Mouse (Mus musculus) left cerebral cortex, adult 11 months (tissue): ENCODE data around the gene Cd320.
"Not testable (repeated sequence)": the region's sequence is repeated elsewhere in the genome, so short reads cannot be mapped to it uniquely, and the experiment has no call there.

Experiments used
- DNase-seq: peaks from one replicate; pipeline ENCODE4 v3.0.0; 2022; ENCODE audit warnings: low spot score

The Cd320 gene

GRCm38 (mm10) chr17:33842966-33843795 lies at the start of gene Cd320:
TSS of gene Cd320 (plus strand) at chr17:33843091.
- DNase-seq, result peak; percentile 88

- no peak for DNase-seq
Observed at GRCm38 (mm10) chr17:33798306-33798705, 44.6 kb upstream of the Cd320 start.

DNA sequence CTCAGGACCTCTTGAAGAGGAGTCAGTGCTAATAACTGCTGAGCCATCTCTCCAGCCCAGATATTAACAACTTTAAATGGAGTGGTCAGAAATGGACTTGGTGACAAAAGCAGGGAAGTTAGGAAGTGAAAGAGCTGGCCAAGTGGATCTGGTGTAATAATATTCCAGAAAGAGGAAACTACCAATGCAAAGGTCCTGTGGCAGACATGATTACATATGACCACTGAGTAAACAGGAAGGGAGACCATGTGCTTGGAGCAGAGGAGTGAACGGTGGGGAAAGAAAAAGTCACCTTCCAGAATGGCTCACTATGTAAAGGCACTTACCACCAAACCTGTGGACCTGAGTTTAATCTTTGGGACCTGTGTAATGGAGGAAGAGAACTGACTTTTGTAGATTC lies 43.6 kb upstream of the Cd320 start:
- DNase-seq, result no peak

DNA sequence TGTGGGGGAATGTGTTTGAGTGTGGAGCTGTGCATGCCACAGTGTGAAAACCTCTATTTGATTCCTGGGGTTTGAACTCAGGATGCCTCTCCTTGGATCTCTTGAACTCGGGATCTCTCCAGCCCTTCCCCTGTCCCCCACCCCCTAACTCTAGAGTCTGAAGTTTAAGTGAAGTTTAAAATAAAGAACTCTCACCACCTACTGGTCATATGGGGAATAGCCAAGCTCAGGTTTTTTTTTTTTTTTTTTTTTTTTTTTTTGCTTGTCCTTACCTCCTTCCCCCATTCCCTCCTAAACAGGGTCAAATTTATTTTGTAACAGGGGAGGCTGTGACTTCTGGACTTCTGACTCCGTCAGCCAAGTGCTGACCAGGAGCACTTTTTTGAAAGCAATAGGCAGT lies 40.7 kb upstream of the Cd320 start:
- no peak for DNase-seq

DNA sequence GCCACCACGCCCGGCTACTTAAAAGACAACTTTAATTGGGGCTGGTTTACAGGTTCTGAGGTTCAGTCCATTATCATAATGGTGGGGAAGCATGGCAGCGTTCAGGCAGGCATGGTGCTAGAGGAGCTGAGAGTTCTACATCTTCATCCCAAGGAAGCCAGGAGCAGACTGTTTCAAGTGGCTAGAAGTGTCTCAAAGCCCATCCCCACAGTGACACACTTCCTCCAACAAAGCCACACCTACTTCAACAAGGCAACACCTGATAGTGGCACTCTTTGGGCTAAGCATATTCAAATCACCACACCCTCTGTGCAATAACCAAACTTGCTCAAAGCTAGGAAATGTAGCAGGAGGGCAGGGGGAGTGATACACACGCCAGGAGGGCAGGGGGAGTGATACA lies 38.7 kb upstream of the Cd320 start:
- DNase-seq, result no peak

DNA sequence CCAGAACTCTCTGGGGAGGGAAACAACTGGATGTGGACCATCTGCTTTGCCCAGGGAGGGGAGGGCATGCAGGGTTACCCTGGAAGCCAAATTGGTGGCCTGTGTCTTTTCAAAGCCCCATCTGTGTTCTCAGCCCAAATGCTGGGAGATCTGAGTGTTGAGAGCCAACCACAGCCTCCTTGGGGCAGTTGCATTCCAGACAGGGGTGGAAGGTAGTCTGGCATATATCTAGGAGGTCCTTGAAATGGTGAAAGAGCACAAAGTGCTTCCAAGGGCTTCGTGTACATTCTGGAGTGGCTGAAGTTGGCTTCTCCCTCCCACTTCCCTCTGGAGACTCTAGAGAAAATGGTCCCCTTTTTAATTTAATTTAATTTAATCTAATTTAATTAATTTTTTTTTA lies 38.1 kb upstream of the Cd320 start:
- DNase-seq, result no peak

- no peak for DNase-seq
Observed at GRCm38 (mm10) chr17:33807181-33807888, 35.6 kb upstream of the Cd320 start.

DNA sequence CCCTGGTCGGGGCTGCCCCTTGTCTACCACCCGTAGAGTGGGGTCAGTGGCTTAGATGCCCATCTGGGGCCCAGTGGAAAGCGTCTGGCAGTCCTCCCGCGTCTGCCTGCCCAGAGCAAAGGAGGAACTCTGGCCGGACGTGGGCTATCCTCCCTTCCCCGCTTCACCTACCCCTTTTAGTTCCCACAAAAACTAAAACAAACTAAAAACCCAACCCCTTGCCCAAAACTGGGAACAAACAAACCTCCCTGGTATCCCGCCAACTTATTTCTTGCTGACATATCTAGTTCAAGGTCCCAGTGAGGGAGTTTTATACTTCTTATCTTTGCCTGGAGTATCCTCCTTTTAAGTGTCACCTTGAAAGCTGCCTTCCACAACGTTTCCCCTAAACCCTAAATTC lies 34.7 kb upstream of the Cd320 start:
- DNase-seq, result no peak

GRCm38 (mm10) chr17:33810334-33811141 lies 32.4 kb upstream of the Cd320 start, which contains the start of gene Kank3:
TSS of gene Kank3 (plus strand) at chr17:33810519.
- peak; percentile 84 for DNase-seq

DNA sequence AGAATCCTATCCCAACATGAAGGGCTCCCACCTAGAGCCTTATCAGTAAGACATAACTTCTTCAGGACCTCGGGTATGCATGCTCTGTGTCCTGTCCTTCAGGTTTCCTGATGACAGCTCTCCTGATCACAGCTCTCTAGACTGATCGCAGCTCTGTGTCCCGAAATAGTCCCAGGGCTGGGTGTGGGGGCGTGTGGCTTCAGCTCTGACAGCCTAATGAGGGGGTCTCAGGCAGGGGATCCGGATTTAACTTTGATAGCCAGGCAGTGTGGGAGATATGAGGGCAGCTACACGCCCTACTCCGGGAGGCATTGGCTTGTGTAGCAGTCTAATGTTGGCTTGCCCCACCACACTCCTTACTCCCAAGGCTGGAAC lies 31.8 kb upstream of the Cd320 start:
- no peak for DNase-seq

DNA sequence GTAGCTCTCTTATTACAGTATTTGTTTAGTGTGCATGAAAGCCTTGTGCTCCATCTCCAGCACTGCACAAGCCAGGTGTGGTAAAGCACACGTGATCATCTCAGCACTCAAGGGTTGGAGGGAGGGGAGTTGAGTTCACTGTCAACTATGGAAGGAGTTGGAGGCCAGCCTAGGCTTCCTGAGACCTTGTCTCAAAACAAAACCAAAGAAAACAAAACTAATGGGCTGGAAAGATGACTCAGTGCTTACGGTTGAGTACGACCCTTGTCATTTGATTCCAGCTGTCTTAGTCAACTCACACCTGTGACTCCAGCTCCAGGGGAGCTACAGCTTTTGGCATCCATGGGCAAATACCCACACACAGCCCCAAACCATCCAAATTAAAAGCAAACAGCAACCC lies 30.4 kb upstream of the Cd320 start:
- no peak for DNase-seq

- no peak for DNase-seq
Observed at GRCm38 (mm10) chr17:33812990-33813389, 29.9 kb upstream of the Cd320 start.

DNA sequence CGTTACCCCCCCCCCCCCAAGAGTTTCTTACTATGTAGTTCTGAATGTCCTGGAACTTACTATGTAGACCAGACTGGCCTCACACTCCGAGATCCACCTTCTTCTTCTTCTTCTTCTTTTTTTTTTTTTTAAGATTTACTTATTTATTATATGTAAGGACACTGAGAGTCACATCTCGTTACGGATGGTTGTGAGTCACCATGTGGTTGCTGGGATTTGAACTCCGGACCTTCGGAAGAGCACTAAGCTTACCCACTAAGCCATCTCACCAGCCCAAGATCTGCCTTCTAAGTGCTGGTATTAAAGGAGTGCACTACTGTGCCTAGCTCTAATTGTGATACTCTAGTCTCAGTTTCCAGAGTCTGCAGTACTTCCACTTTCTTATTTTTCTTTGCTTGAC lies 27.5 kb upstream of the Cd320 start:
- no peak for DNase-seq

GRCm38 (mm10) chr17:33816612-33817011 lies 26.3 kb upstream of the Cd320 start:
- no peak for DNase-seq

- DNase-seq, result peak; percentile 86
Observed at GRCm38 (mm10) chr17:33817184-33817968, 25.5 kb upstream of the Cd320 start.

DNA sequence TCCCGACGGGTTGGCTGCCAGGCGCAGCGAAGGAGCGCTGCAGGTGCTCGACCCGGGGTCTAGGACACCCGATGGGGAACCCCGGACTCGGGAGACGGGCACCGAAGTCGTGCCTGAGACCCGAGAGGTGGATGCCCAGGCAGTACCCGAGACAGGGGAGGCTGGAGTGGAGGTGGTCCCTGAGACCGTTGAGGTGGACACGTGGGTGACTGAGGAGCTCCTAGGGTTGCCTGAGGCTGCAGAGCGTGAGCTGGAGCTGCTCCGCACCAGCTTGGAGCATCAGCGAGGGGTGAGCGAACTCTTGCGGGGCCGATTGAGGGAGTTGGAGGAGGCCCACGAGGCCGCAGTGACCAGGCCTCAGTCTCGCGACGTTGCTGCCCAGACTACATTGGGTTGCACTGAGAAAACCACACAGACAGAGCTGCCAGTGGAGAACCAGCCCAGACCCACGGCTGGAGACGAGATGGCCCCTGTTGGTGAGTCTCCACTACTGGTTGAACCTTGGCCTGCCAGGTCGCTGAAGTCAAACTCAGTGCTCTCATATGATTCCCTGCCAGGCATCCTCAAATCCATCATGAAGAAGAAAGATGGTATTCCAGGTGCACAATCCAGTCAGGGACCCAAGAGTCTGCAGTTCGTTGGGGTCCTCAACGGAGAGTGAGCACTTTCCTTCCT lies 24.8 kb upstream of the Cd320 start:
- DNase-seq, result no peak

DNA sequence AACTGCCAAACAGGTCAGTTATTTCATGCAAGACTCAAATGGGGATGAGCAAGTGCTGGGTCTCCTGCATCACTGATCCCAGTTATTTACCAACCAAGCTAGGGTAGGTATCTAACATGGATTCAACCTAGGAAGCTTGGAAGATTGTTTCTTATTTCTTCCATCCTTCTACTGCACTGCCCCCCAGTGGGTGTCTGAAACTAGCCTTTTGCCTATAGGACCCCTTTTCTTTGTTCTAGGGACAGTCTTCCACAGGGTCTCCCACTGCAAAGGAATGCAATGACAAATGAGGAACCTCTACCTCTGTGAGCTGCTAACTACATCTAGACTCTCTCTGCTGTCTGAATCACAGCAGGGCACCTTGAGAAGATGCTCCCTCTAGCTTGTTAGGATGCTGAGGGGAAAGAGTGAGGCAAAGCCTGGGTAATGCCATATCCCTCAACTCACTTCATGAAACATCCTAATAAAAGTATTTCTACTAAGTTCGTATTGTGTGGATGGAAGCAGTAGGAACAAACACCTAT lies 20.4 kb upstream of the Cd320 start:
- DNase-seq, result no peak

DNA sequence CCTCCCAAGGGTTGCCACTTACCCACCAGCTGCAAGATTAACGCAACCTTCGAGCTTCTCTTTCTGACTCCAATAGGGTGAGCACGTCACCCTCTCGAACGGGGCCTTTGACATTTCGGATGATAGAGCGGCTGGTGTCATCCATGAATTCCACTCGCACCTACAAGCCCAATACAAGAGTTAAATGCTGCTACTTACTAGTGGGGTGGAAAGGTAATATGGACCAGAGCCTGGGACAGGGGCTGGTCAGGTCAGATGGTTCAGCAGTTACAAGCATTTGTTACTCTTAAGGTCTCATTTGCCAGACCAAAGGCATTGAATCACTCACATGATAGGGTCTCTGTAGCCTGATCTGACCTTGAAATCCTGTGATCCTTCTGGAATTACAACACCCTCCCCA lies 19.7 kb upstream of the Cd320 start:
- not testable (repeated sequence) for DNase-seq

DNA sequence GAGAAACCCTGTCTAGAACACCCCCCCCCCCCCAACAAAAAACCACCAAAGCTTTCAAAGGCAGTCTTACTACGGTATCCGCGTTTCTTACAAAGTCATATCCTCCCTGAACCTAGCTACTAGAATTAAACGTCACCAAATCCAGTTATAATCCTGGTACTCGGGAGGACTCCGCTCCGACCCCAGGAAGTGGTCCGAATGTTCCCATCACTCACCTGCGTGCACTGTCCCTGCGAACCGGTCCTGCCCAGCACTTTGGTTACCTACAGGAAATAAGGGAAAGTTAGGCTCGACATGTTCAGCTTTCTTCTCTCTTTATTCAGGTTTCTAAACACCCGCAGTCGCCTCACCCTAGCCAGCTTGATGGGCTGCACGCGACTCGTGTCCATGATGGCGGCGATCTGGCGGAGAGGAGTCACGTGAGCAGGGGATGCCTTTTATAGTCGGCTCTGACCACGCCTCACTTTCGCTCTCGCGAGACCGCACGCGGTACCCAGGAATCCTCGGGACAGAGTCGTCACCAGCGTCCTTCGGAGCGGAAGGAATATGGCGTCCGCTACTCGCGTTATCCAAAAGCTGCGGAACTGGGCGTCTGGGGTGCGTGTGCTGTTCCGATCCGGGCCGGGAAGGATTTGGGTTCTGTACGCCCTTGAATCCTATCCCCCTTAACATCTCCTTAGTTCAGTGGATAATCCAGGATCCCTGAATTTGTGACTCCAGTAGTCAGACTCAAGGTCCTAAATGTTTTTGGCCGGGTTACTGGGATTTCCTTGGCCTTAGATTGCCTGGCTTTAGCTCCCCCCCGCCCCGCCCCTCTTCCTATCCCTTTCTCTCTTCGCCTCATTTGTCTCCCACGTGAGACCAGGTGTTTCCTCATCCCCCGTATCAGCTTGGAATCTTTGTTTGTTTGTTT lies 18.6 kb upstream of the Cd320 start, which contains the start of the genes Rps28 and Ndufa7:
TSS of gene Rps28 (minus strand) at position 479 of the 913 bp plus-strand sequence.
TSS of gene Ndufa7 (plus strand) at position 489 of the 913 bp plus-strand sequence.
- peak; percentile 95 for DNase-seq

DNA sequence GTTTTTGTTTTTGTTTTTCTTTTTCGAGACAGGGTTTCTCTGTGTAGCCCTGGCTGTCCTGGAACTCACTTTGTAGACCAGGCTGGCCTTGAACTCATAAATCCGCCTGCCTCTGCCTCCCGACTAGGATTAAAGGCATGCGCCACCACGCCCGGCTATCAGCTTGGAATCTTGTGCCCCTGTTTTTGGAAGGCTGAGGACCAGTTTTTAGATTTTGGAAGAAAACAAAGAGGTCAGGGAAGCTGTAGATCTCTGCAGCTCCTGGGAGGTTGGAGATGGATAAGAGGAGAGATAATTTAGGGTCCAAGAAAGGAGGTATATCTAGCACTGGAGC lies 17.9 kb upstream of the Cd320 start:
- not testable (repeated sequence) for DNase-seq
